Mouse (Mus musculus): ENCODE results near the gene Cdh23. TPM values are rescaled to one million over a fixed set of nuclear protein-coding genes. Genes with fewer than 3 reads are reported as not detected.
A peak's percentile ranks its signal among the peaks of the same experiment; 100 is the strongest.

The Cdh23 gene
- polyA plus RNA-seq, 1 experiment from 2014 or later: 0.57 TPM

GRCm38 (mm10) chr10:60473782-60474322 is 222.4 kb downstream of the Cdh23 start:
- 65% methylated on average over 9 of the region's 9 CpGs for WGBS
- no peak for ATAC-seq (ENCODE audit: low FRiP score, low TSS enrichment)
- H3K9me3 ChIP-seq (ENCODE audit: control insufficient read depth, low read length): no peaks in the 10 kb centered on the region

GRCm38 (mm10) chr10:60467752-60468151 is 228.5 kb downstream of the Cdh23 start:
- no peak overlapping the region for H3K9ac ChIP-seq (ENCODE audit: low read depth, low read length)
- no peaks in the 10 kb centered on the region for H3K9me3 ChIP-seq (ENCODE audit: control insufficient read depth, low read length)
- H3K4me2 ChIP-seq (replicated peaks; ENCODE audit: low read depth, low read length): no peak overlapping the region
- H3K36me3 ChIP-seq (ENCODE audit: control insufficient read depth, insufficient read depth, low read length): no peaks in the 10 kb centered on the region
- no peak overlapping the region for H3K4me3 ChIP-seq (ENCODE audit: low read length)
- H3K27ac ChIP-seq (ENCODE audit: low read depth, low read length): peak overlapping the region; percentile 14; the same call in 1 of the 2 replicates
- no peaks in the 10 kb centered on the region for H3K4me1 ChIP-seq (ENCODE audit: control insufficient read depth, insufficient read depth, low read length)
- ATAC-seq (ENCODE audit: low FRiP score, low TSS enrichment): peak; percentile 88
- 13% methylated on average over 4 of the region's 4 CpGs for WGBS
- H3K27me3 ChIP-seq (ENCODE audit: control insufficient read depth, insufficient read depth, low read length): no peaks in the 10 kb centered on the region

More at GRCm38 (mm10) chr10:60473782-60474322, 222.4 kb downstream of the Cdh23 start:
- no peaks in the 10 kb centered on the region for H3K36me3 ChIP-seq (ENCODE audit: control insufficient read depth, insufficient read depth, low read length)
- H3K4me1 ChIP-seq (ENCODE audit: control insufficient read depth, insufficient read depth, low read length): no peaks in the 10 kb centered on the region
- H3K4me2 ChIP-seq (replicated peaks; ENCODE audit: low read depth, low read length): no peak overlapping the region
- H3K4me3 ChIP-seq (ENCODE audit: low read length): no peak overlapping the region
- no peak overlapping the region for H3K9ac ChIP-seq (ENCODE audit: low read depth, low read length)
- H3K27ac ChIP-seq (ENCODE audit: low read depth, low read length): no peak overlapping the region
- no peaks in the 10 kb centered on the region for H3K27me3 ChIP-seq (ENCODE audit: control insufficient read depth, insufficient read depth, low read length)

GRCm38 (mm10) chr10:60463953-60464647 is 232.2 kb downstream of the Cdh23 start:
- WGBS: 47% methylated on average over 13 of the region's 13 CpGs
- no peak for ATAC-seq (ENCODE audit: low FRiP score, low TSS enrichment)
- no peaks in the 10 kb centered on the region for H3K4me1 ChIP-seq (ENCODE audit: control insufficient read depth, insufficient read depth, low read length)
- no peaks in the 10 kb centered on the region for H3K9me3 ChIP-seq (ENCODE audit: control insufficient read depth, low read length)
- no peak overlapping the region for H3K4me2 ChIP-seq (replicated peaks; ENCODE audit: low read depth, low read length)
- H3K4me3 ChIP-seq (ENCODE audit: low read length): no peak overlapping the region
- no peak overlapping the region for H3K27ac ChIP-seq (ENCODE audit: low read depth, low read length)
- no peak overlapping the region for H3K9ac ChIP-seq (ENCODE audit: low read depth, low read length)
- no peaks in the 10 kb centered on the region for H3K36me3 ChIP-seq (ENCODE audit: control insufficient read depth, insufficient read depth, low read length)
- no peaks in the 10 kb centered on the region for H3K27me3 ChIP-seq (ENCODE audit: control insufficient read depth, insufficient read depth, low read length)

- 25% methylated on average over 8 of the region's 8 CpGs for WGBS
- H3K27me3 ChIP-seq (ENCODE audit: control insufficient read depth, insufficient read depth, low read length): no peaks in the 10 kb centered on the region
- no peak for ATAC-seq (ENCODE audit: low FRiP score, low TSS enrichment)
- H3K36me3 ChIP-seq (ENCODE audit: control insufficient read depth, insufficient read depth, low read length): no peaks in the 10 kb centered on the region
- H3K4me3 ChIP-seq (ENCODE audit: low read length): no peak overlapping the region
- H3K27ac ChIP-seq (ENCODE audit: low read depth, low read length): no peak overlapping the region
- no peaks in the 10 kb centered on the region for H3K4me1 ChIP-seq (ENCODE audit: control insufficient read depth, insufficient read depth, low read length)
- H3K9me3 ChIP-seq (ENCODE audit: control insufficient read depth, low read length): no peaks in the 10 kb centered on the region
- H3K9ac ChIP-seq (ENCODE audit: low read depth, low read length): no peak overlapping the region
- no peak overlapping the region for H3K4me2 ChIP-seq (replicated peaks; ENCODE audit: low read depth, low read length)
These were observed 239.5 kb downstream of the Cdh23 start for GRCm38 (mm10) chr10:60456662-60457397.

GRCm38 (mm10) chr10:60455193-60455592 is 241.1 kb downstream of the Cdh23 start:
- no peak for ATAC-seq (ENCODE audit: low FRiP score, low TSS enrichment)
- Histone ChIP-seq H3K27me3 (ENCODE audit: control insufficient read depth, insufficient read depth, low read length) (no peaks in the 10 kb centered on the region), H3K9me3 (ENCODE audit: control insufficient read depth, low read length) (no peaks in the 10 kb centered on the region), H3K36me3 (ENCODE audit: control insufficient read depth, insufficient read depth, low read length) (no peaks in the 10 kb centered on the region), H3K4me2 (replicated peaks; ENCODE audit: low read depth, low read length) (no peak overlapping the region), H3K27ac (ENCODE audit: low read depth, low read length) (no peak overlapping the region), H3K4me1 (ENCODE audit: control insufficient read depth, insufficient read depth, low read length) (no peaks in the 10 kb centered on the region), H3K9ac (ENCODE audit: low read depth, low read length) (no peak overlapping the region), H3K4me3 (ENCODE audit: low read length) (no peak overlapping the region)
- 77% methylated on average over 8 of the region's 8 CpGs for WGBS

GRCm38 (mm10) chr10:60447186-60447585 is 249.1 kb downstream of the Cdh23 start:
- no peaks in the 10 kb centered on the region for H3K9me3 ChIP-seq (ENCODE audit: control insufficient read depth, low read length)
- H3K9ac ChIP-seq (ENCODE audit: low read depth, low read length): no peak overlapping the region
- H3K4me1 ChIP-seq (ENCODE audit: control insufficient read depth, insufficient read depth, low read length): no peaks in the 10 kb centered on the region
- H3K4me3 ChIP-seq (ENCODE audit: low read length): no peak overlapping the region
- 82% methylated on average over 12 of the region's 12 CpGs for WGBS
- no peak overlapping the region for H3K27ac ChIP-seq (ENCODE audit: low read depth, low read length)
- ATAC-seq (ENCODE audit: low FRiP score, low TSS enrichment): no peak
- no peak overlapping the region for H3K4me2 ChIP-seq (replicated peaks; ENCODE audit: low read depth, low read length)
- no peaks in the 10 kb centered on the region for H3K27me3 ChIP-seq (ENCODE audit: control insufficient read depth, insufficient read depth, low read length)
- H3K36me3 ChIP-seq (ENCODE audit: control insufficient read depth, insufficient read depth, low read length): no peaks in the 10 kb centered on the region

- Histone ChIP-seq H3K9ac (ENCODE audit: low read depth, low read length) (no peak overlapping the region), H3K4me3 (ENCODE audit: low read length) (no peak overlapping the region), H3K9me3 (ENCODE audit: control insufficient read depth, low read length) (no peaks in the 10 kb centered on the region), H3K27ac (ENCODE audit: low read depth, low read length) (no peak overlapping the region), H3K36me3 (ENCODE audit: control insufficient read depth, insufficient read depth, low read length) (no peaks in the 10 kb centered on the region), H3K4me1 (ENCODE audit: control insufficient read depth, insufficient read depth, low read length) (no peaks in the 10 kb centered on the region), H3K27me3 (ENCODE audit: control insufficient read depth, insufficient read depth, low read length) (no peaks in the 10 kb centered on the region), H3K4me2 (replicated peaks; ENCODE audit: low read depth, low read length) (no peak overlapping the region)
- 59% methylated on average over 8 of the region's 8 CpGs for WGBS
- ATAC-seq (ENCODE audit: low FRiP score, low TSS enrichment): peak; percentile 95
These were observed 251.2 kb downstream of the Cdh23 start for GRCm38 (mm10) chr10:60445031-60445593.

GRCm38 (mm10) chr10:60443078-60443477 is 253.2 kb downstream of the Cdh23 start:
- Histone ChIP-seq H3K4me3 (ENCODE audit: low read length) (no peak overlapping the region), H3K27me3 (ENCODE audit: control insufficient read depth, insufficient read depth, low read length) (no peaks in the 10 kb centered on the region), H3K9ac (ENCODE audit: low read depth, low read length) (no peak overlapping the region), H3K36me3 (ENCODE audit: control insufficient read depth, insufficient read depth, low read length) (no peaks in the 10 kb centered on the region), H3K27ac (ENCODE audit: low read depth, low read length) (no peak overlapping the region), H3K9me3 (ENCODE audit: control insufficient read depth, low read length) (no peaks in the 10 kb centered on the region), H3K4me1 (ENCODE audit: control insufficient read depth, insufficient read depth, low read length) (no peaks in the 10 kb centered on the region), H3K4me2 (replicated peaks; ENCODE audit: low read depth, low read length) (no peak overlapping the region)
- ATAC-seq (ENCODE audit: low FRiP score, low TSS enrichment): no peak
- 9% methylated on average over 2 of the region's 2 CpGs for WGBS

- Histone ChIP-seq H3K9me3 (ENCODE audit: control insufficient read depth, low read length) (no peaks in the 10 kb centered on the region), H3K4me2 (replicated peaks; ENCODE audit: low read depth, low read length) (no peak overlapping the region), H3K9ac (ENCODE audit: low read depth, low read length) (no peak overlapping the region), H3K4me3 (ENCODE audit: low read length) (no peak overlapping the region), H3K27me3 (ENCODE audit: control insufficient read depth, insufficient read depth, low read length) (no peaks in the 10 kb centered on the region), H3K27ac (ENCODE audit: low read depth, low read length) (no peak overlapping the region), H3K4me1 (ENCODE audit: control insufficient read depth, insufficient read depth, low read length) (no peaks in the 10 kb centered on the region), H3K36me3 (ENCODE audit: control insufficient read depth, insufficient read depth, low read length) (no peaks in the 10 kb centered on the region)
- WGBS: 80% methylated on average over 4 of the region's 4 CpGs
- no peak for ATAC-seq (ENCODE audit: low FRiP score, low TSS enrichment)
These were observed 254.0 kb downstream of the Cdh23 start for GRCm38 (mm10) chr10:60442321-60442720.
